Mouse (Mus musculus): Measurements from ENCODE around the gene Tulp2. TPM values are rescaled to one million over a fixed set of nuclear protein-coding genes. Genes with fewer than 3 reads are reported as not detected.
"Not testable (repeated sequence)": the region's sequence is repeated elsewhere in the genome, so short reads cannot be mapped to it uniquely, and the experiment has no call there.

Gene Tulp2
- total RNA-seq, 2 experiments from 2014 or later, result 0.23 TPM; not detected in 1

GRCm38 (mm10) chr7:45520605-45521004 is 38.9 kb downstream of the Tulp2 start:
- no peak for DNase-seq (ENCODE audit: low spot score in 2 of 2)

- peak; percentile 82 to 88 for DNase-seq (ENCODE audit: low spot score in 2 of 2)
Measured at GRCm38 (mm10) chr7:45521728-45522184, 40.1 kb downstream of the Tulp2 start.

GRCm38 (mm10) chr7:45522194-45522752 is 40.6 kb downstream of the Tulp2 start:
- no peak for DNase-seq (ENCODE audit: low spot score in 2 of 2)

GRCm38 (mm10) chr7:45522957-45523676 is 41.4 kb downstream of the Tulp2 start:
- no peak for DNase-seq (ENCODE audit: low spot score in 2 of 2)

- DNase-seq (ENCODE audit: low spot score in 2 of 2), result no peak
Measured at GRCm38 (mm10) chr7:45523678-45524170, 42.0 kb downstream of the Tulp2 start.

- no peak for DNase-seq (ENCODE audit: low spot score in 2 of 2)
Measured at GRCm38 (mm10) chr7:45524841-45525621, 43.4 kb downstream of the Tulp2 start.

GRCm38 (mm10) chr7:45525809-45526473 is 44.3 kb downstream of the Tulp2 start, which contains the start of the genes Ppp1r15a and Plekha4:
Gene Ppp1r15a (minus strand): TSS chr7:45526268.
Gene Plekha4 (plus strand): TSS chr7:45526330.
- DNase-seq (ENCODE audit: low spot score in 2 of 2), result peak; percentile 97 to 98

- no peak for DNase-seq (ENCODE audit: low spot score in 2 of 2)
Measured at GRCm38 (mm10) chr7:45526474-45527120, 44.9 kb downstream of the Tulp2 start.

GRCm38 (mm10) chr7:45527169-45527568 is 45.5 kb downstream of the Tulp2 start:
- not testable (repeated sequence) for DNase-seq (ENCODE audit: low spot score in 2 of 2)

GRCm38 (mm10) chr7:45529461-45529860 is 47.8 kb downstream of the Tulp2 start:
- DNase-seq (ENCODE audit: low spot score in 2 of 2), result no peak

GRCm38 (mm10) chr7:45530643-45531042 is 49.0 kb downstream of the Tulp2 start:
- no peak for DNase-seq (ENCODE audit: low spot score in 2 of 2)

- no peak for DNase-seq (ENCODE audit: low spot score in 2 of 2)
Measured at GRCm38 (mm10) chr7:45535676-45536075, 54.0 kb downstream of the Tulp2 start.

GRCm38 (mm10) chr7:45537602-45538001 is 55.9 kb downstream of the Tulp2 start:
- DNase-seq (ENCODE audit: low spot score in 2 of 2), result no peak

- peak; percentile 49 to 69 for DNase-seq (ENCODE audit: low spot score in 2 of 2)
Measured at GRCm38 (mm10) chr7:45538163-45539041, 56.7 kb downstream of the Tulp2 start.

GRCm38 (mm10) chr7:45539095-45539494 is 57.4 kb downstream of the Tulp2 start:
- no peak for DNase-seq (ENCODE audit: low spot score in 2 of 2)

GRCm38 (mm10) chr7:45540213-45540612 is 58.5 kb downstream of the Tulp2 start:
- no peak for DNase-seq (ENCODE audit: low spot score in 2 of 2)

- DNase-seq (ENCODE audit: low spot score in 2 of 2), result no peak
Measured at GRCm38 (mm10) chr7:45544525-45544924, 62.8 kb downstream of the Tulp2 start.

- DNase-seq (ENCODE audit: low spot score in 2 of 2), result no peak
Measured at GRCm38 (mm10) chr7:45549641-45550436, 68.2 kb downstream of the Tulp2 start.

Measured in layer of hippocampus, postnatal 10 days (tissue).